Mouse (Mus musculus) neural tube, embryonic 14.5 days (tissue): ENCODE results near the gene Lta. TPM values are rescaled to one million over a fixed set of nuclear protein-coding genes. Genes with fewer than 3 reads are reported as not detected.

Source experiments
- ATAC-seq: fragments of 200-750 bp; cut with Nextera tagmentation; 2 replicates; pipeline ENCODE4 v1.8.0; 2017; ENCODE audit warnings: low read depth, mild to moderate bottlenecking, moderate TSS enrichment, moderate library complexity
- H3K27ac ChIP-seq: fragments of 300-500 bp; sonication (generic); 2 replicates; pipeline ENCODE4 v1.5.1; 2014; ENCODE audit warnings: low read depth, mild to moderate bottlenecking, control low read depth, low read length, moderate library complexity, mixed read lengths
- H3K27me3 ChIP-seq: fragments of 300-500 bp; sonication (generic); 2 replicates; pipeline ENCODE4 v1.6.1; 2014; ENCODE audit warnings: low read length; ENCODE audit not compliant: control insufficient read depth, insufficient read depth
- H3K36me3 ChIP-seq: fragments of 300-500 bp; sonication (generic); 2 replicates; pipeline ENCODE4 v1.6.1; 2014; ENCODE audit warnings: low read length, mixed read lengths; ENCODE audit not compliant: control insufficient read depth, insufficient read depth
- H3K4me1 ChIP-seq: fragments of 300-500 bp; sonication (generic); 2 replicates; pipeline ENCODE4 v1.6.1; 2014; ENCODE audit warnings: low read length; ENCODE audit not compliant: control insufficient read depth, insufficient read depth
- H3K4me2 ChIP-seq: fragments of 300-500 bp; sonication (generic); 2 replicates; pipeline ENCODE4 v1.6.1; 2014; ENCODE audit warnings: mild to moderate bottlenecking, low read depth, low read length, control low read depth
- H3K4me3 ChIP-seq: fragments of 300-500 bp; sonication (generic); 2 replicates; pipeline ENCODE4 v1.5.1; 2014; ENCODE audit warnings: low read depth, low read length, control low read depth, mixed read lengths
- H3K9ac ChIP-seq: fragments of 300-500 bp; sonication (generic); replicated peaks from 2 replicates; pipeline ENCODE4 v1.6.1; 2014; ENCODE audit warnings: low read depth, mild to moderate bottlenecking, control low read depth, low read length, mixed read lengths
- H3K9me3 ChIP-seq: fragments of 300-500 bp; sonication (generic); 2 replicates; pipeline ENCODE4 v1.6.1; 2016; ENCODE audit warnings: low read length; ENCODE audit not compliant: control insufficient read depth
- WGBS: fragments of 180-500 bp; shearing (Covaris S2); extraction: QIAGEN DNeasy Blood & Tissue Kit; methylation state at CpG from one replicate; pipeline ENCODE4 v1.1.7; 2014; 5-methylcytosine and 5-hydroxymethylcytosine counted together
- polyA plus RNA-seq: library from polyadenylated mRNA; unstranded; fragments of >200 nt; fragmentation: Nextera tagmentation; extraction: Ambion mirVana; gene quantifications from 2 replicates; pipeline ENCODE4 v1.2.1, GENCODE M21; 2014

The Lta gene
- polyA plus RNA-seq, 1 experiment from 2014 or later = 0.24 TPM

- H3K4me3 ChIP-seq = no peak within 1 kb of the TSS; the same call in 1 of the 2 replicates
These were observed 28.2 kb upstream of the Lta start, which contains the start of gene Atp6v1g2 for GRCm38 (mm10) chr17:35233114-35233980. TSS of gene Atp6v1g2 (plus strand) at chr17:35233660.

GRCm38 (mm10) chr17:35232659-35233058 is 27.5 kb upstream of the Lta start:
- peaks cover 15% of the 10 kb centered on the region; the same call in 1 of the 2 replicates for H3K4me1 ChIP-seq
- no peak overlapping the region for H3K9ac ChIP-seq
- H3K27ac ChIP-seq = no peak overlapping the region
- H3K4me3 ChIP-seq = no peak overlapping the region
- H3K27me3 ChIP-seq = no peaks in the 10 kb centered on the region
- peaks cover 18% of the 10 kb centered on the region; the same call in 1 of the 2 replicates for H3K36me3 ChIP-seq
- no peak overlapping the region for H3K4me2 ChIP-seq
- ATAC-seq = no peak
- H3K9me3 ChIP-seq = no peaks in the 10 kb centered on the region
- 87% methylated on average over 5 of the region's 5 CpGs for WGBS

More at GRCm38 (mm10) chr17:35233114-35233980, 28.2 kb upstream of the Lta start, which contains the start of gene Atp6v1g2:
- H3K9ac ChIP-seq = no peak within 1 kb of the TSS
- peaks cover 15% of the 10 kb centered on the region; the same call in 1 of the 2 replicates for H3K4me1 ChIP-seq
- 73% methylated on average over 18 of the region's 18 CpGs for WGBS
- ATAC-seq = no peak
- peaks cover 15% of the 10 kb centered on the region; the same call in 1 of the 2 replicates for H3K36me3 ChIP-seq
- no peaks in the 10 kb centered on the region for H3K9me3 ChIP-seq
- H3K27ac ChIP-seq = 0 out of 2 replicates have a peak within 1 kb of the TSS, but pooled peaks have one; percentile 10
- H3K4me2 ChIP-seq = peak within 1 kb of the TSS; percentile 70
- H3K27me3 ChIP-seq = no peaks in the 10 kb centered on the region

DNA sequence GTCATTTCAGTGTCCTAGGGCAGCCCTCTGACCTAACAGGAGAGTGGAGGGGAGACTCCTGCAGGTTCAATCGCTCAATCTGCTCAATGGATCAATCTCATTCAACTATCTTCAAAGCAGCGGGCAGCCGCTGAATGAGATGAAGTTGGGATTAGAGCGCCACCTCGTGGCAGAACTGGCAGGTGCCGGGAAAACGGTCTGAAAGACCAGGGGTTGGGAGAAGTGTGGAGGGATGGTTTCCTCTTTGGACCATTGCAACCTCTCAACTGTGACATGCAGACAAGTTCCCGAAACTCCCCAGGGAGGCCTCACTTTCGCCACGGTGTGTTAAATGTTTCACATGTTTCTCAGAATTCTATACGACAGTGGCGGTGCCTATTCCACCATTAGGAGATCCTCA is 26.9 kb upstream of the Lta start:
- H3K9me3 ChIP-seq = no peaks in the 10 kb centered on the region
- H3K27ac ChIP-seq = no peak overlapping the region
- ATAC-seq = no peak
- no peak overlapping the region for H3K4me3 ChIP-seq
- H3K27me3 ChIP-seq = no peaks in the 10 kb centered on the region
- H3K4me2 ChIP-seq = peak overlapping the region; percentile 16; the same call in 1 of the 2 replicates
- H3K36me3 ChIP-seq = peaks cover 20% of the 10 kb centered on the region; the same call in 1 of the 2 replicates
- H3K9ac ChIP-seq = no peak overlapping the region
- WGBS = 12% methylated on average over 12 of the region's 12 CpGs
- peaks cover 13% of the 10 kb centered on the region; the same call in 1 of the 2 replicates for H3K4me1 ChIP-seq

GRCm38 (mm10) chr17:35231022-35231421 is 25.9 kb upstream of the Lta start:
- 93% methylated on average over 10 of the region's 10 CpGs for WGBS
- H3K36me3 ChIP-seq = peaks cover 20% of the 10 kb centered on the region; the same call in 1 of the 2 replicates

GRCm38 (mm10) chr17:35226561-35227046 is 21.5 kb upstream of the Lta start:
- no peak for ATAC-seq
- no peaks in the 10 kb centered on the region for H3K9me3 ChIP-seq

More at GRCm38 (mm10) chr17:35231022-35231421, 25.9 kb upstream of the Lta start:
- H3K4me2 ChIP-seq = no peak overlapping the region
- H3K9me3 ChIP-seq = no peaks in the 10 kb centered on the region
- ATAC-seq = no peak
- H3K27me3 ChIP-seq = no peaks in the 10 kb centered on the region
- no peak overlapping the region for H3K27ac ChIP-seq
- peaks cover 8% of the 10 kb centered on the region; the same call in 1 of the 2 replicates for H3K4me1 ChIP-seq
- no peak overlapping the region for H3K4me3 ChIP-seq
- no peak overlapping the region for H3K9ac ChIP-seq

GRCm38 (mm10) chr17:35225456-35225855 is 20.3 kb upstream of the Lta start:
- no peaks in the 10 kb centered on the region for H3K4me1 ChIP-seq
- no peaks in the 10 kb centered on the region for H3K27me3 ChIP-seq
- H3K27ac ChIP-seq = no peak overlapping the region
- no peaks in the 10 kb centered on the region for H3K9me3 ChIP-seq
- no peak for ATAC-seq
- no peak overlapping the region for H3K4me2 ChIP-seq
- no peak overlapping the region for H3K4me3 ChIP-seq
- no peak overlapping the region for H3K9ac ChIP-seq
- WGBS = 96% methylated on average over 5 of the region's 5 CpGs
- peaks cover 21% of the 10 kb centered on the region for H3K36me3 ChIP-seq

More at GRCm38 (mm10) chr17:35226561-35227046, 21.5 kb upstream of the Lta start:
- Histone ChIP-seq H3K27ac (no peak overlapping the region), H3K4me2 (no peak overlapping the region), H3K4me1 (no peaks in the 10 kb centered on the region), H3K9ac (no peak overlapping the region), H3K4me3 (no peak overlapping the region), H3K36me3 (peaks cover 22% of the 10 kb centered on the region), H3K27me3 (no peaks in the 10 kb centered on the region)
- WGBS = 94% methylated on average over 14 of the region's 14 CpGs

GRCm38 (mm10) chr17:35224641-35225040 is 19.5 kb upstream of the Lta start:
- Histone ChIP-seq H3K4me3 (no peak overlapping the region), H3K36me3 (peaks cover 22% of the 10 kb centered on the region), H3K27me3 (no peaks in the 10 kb centered on the region), H3K27ac (no peak overlapping the region), H3K4me2 (no peak overlapping the region), H3K9me3 (no peaks in the 10 kb centered on the region), H3K4me1 (no peaks in the 10 kb centered on the region), H3K9ac (no peak overlapping the region)
- ATAC-seq = no peak
- WGBS = 95% methylated on average over 4 of the region's 4 CpGs

- 74% methylated on average over 6 of the region's 6 CpGs for WGBS
- no peak for ATAC-seq
- Histone ChIP-seq H3K4me2 (no peak overlapping the region), H3K27ac (0 out of 2 replicates have a peak overlapping the region, but pooled peaks have one; percentile 10), H3K27me3 (no peaks in the 10 kb centered on the region), H3K9me3 (no peaks in the 10 kb centered on the region), H3K4me1 (no peaks in the 10 kb centered on the region), H3K36me3 (peaks cover 9% of the 10 kb centered on the region; the same call in 1 of the 2 replicates), H3K9ac (no peak overlapping the region), H3K4me3 (no peak overlapping the region)
These were observed 17.1 kb upstream of the Lta start for GRCm38 (mm10) chr17:35222299-35222698.
